Comparison of ENCODE assay signal across 8 mouse cellular contexts in genomic region chr2:45103021-45103983, GRCm38 (mm10). TPM values are rescaled to one million over a fixed set of nuclear protein-coding genes. Genes with fewer than 3 reads are reported as not detected.
A peak's percentile ranks its signal among the peaks of the same experiment; 100 is the strongest.
DNase-seq lines count a peak whose midpoint lies in the region.

No protein-coding gene starts in this region.

- H3K36me3 ChIP-seq in midbrain, embryonic 10.5 days = peaks cover 23% of the 10 kb centered on the region

- no peaks in the 10 kb centered on the region for H3K9me3 ChIP-seq in midbrain, embryonic 10.5 days (replicated peaks)

- intact Hi-C loops in gastrocnemius, postnatal 36 days (cut with DNase I) = no loop called here

- H3K4me3 ChIP-seq in midbrain, embryonic 10.5 days = peak overlapping the region; percentile 92

- 17% methylated on average over 10 of the region's 10 CpGs for WGBS in midbrain, embryonic 10.5 days

- H3K4me1 ChIP-seq in midbrain, embryonic 10.5 days = peaks cover 100% of the 10 kb centered on the region

- peak; percentile 63 for DNase-seq in gastrocnemius, adult 18-20 months (ENCODE audit: low spot score)
- DNase-seq in gastrocnemius, postnatal 36 days = no peak
- DNase-seq in right cerebral cortex, postnatal 4 days = peak; percentile 16
- DNase-seq in right cerebral cortex, postnatal 36 days (ENCODE audit: low spot score in 2 of 2) = no peak
- DNase-seq in midbrain, embryonic 10.5 days (ENCODE audit: low spot score) = no peak
- DNase-seq in layer of hippocampus, adult 9-10 months (ENCODE audit: low spot score) = no peak
- DNase-seq in testis, postnatal 14 days (ENCODE audit: low spot score) = no peak
- DNase-seq in kidney, adult 8-10 months = no peak

- no peaks in the 10 kb centered on the region for H3K27me3 ChIP-seq in midbrain, embryonic 10.5 days (ENCODE audit: low read depth, poor library complexity, severe bottlenecking)

- H3K27ac ChIP-seq in midbrain, embryonic 10.5 days (replicated peaks) = peak overlapping the region; percentile 100

RNA-seq across cellular contexts. Expression of gene Zeb2, which starts 13.9 kb away (rescaled TPM):
- 10 to 100 TPM; 34.8 to 49.2 TPM for total RNA-seq in gastrocnemius, adult 18-20 months (2021)
- total RNA-seq in gastrocnemius, postnatal 36 days (2021) = 10 to 100 TPM; 29.1 to 30.4 TPM
- polyA plus RNA-seq in midbrain, embryonic 10.5 days (2016; fragmentation: Nextera tagmentation; extraction: Ambion mirVana) = 48.7 and 60.6 TPM in 2 replicates

Comparison
In these comparisons a context has a peak if more than half of its experiments do, and no peak if none do; other contexts are left out.
1. DNase-seq: peak in gastrocnemius, adult 18-20 months (single experiment) and right cerebral cortex, postnatal 4 days (single experiment); none in gastrocnemius, postnatal 36 days (0 of 2), right cerebral cortex, postnatal 36 days (0 of 2), midbrain, embryonic 10.5 days (single experiment), layer of hippocampus, adult 9-10 months (single experiment), testis, postnatal 14 days (single experiment) and kidney, adult 8-10 months (0 of 2).